Mouse (Mus musculus): ENCODE data around the gene Gipc2. TPM values are rescaled to one million over a fixed set of nuclear protein-coding genes. Genes with fewer than 3 reads are reported as not detected.

Gipc2 gene
- 96.5 and 103 TPM in 2 replicates for polyA plus RNA-seq (2014; fragmentation: Nextera tagmentation; extraction: Ambion mirVana)

GRCm38 (mm10) chr3:152166099-152166423, at the start of gene Gipc2:
Gipc2 (minus strand) TSS chr3:152166230.
- Histone ChIP-seq H3K36me3 (ENCODE audit: control insufficient read depth, insufficient read depth, low read length) (no peaks in the 10 kb centered on the region), H3K4me2 (ENCODE audit: low read length) (peak within 1 kb of the TSS; percentile 73), H3K4me3 (ENCODE audit: low read depth, low read length) (peak within 1 kb of the TSS; percentile 41), H3K27me3 (replicated peaks; ENCODE audit: control insufficient read depth, insufficient read depth, low read length) (peaks cover 10% of the 10 kb centered on the region), H3K9ac (ENCODE audit: low read length) (peak within 1 kb of the TSS; percentile 51), H3K4me1 (replicated peaks; ENCODE audit: control insufficient read depth, insufficient read depth, low read length) (peaks cover 14% of the 10 kb centered on the region), H3K9me3 (ENCODE audit: control insufficient read depth, low read length) (no peaks in the 10 kb centered on the region), H3K27ac (ENCODE audit: low read depth) (peak within 1 kb of the TSS; percentile 57)
- ATAC-seq (replicated peaks; ENCODE audit: low FRiP score, low TSS enrichment, low read depth) (peak; percentile 45; the same call in 1 of the 2 replicates), DNase-seq (ENCODE audit: low spot score) (no peak)
- 18% methylated on average over 10 of the region's 10 CpGs for WGBS

- Histone ChIP-seq H3K36me3 (ENCODE audit: control insufficient read depth, insufficient read depth, low read length) (peaks cover 39% of the 10 kb centered on the region), H3K4me3 (ENCODE audit: low read depth, low read length) (peak overlapping the region; percentile 17), H3K4me1 (replicated peaks; ENCODE audit: control insufficient read depth, insufficient read depth, low read length) (peaks cover 26% of the 10 kb centered on the region), H3K9me3 (ENCODE audit: control insufficient read depth, low read length) (no peaks in the 10 kb centered on the region), H3K27me3 (replicated peaks; ENCODE audit: control insufficient read depth, insufficient read depth, low read length) (no peaks in the 10 kb centered on the region), H3K9ac (ENCODE audit: low read length) (no peak overlapping the region), H3K4me2 (ENCODE audit: low read length) (peak overlapping the region; percentile 91), H3K27ac (ENCODE audit: low read depth) (no peak overlapping the region)
- 53% methylated on average over 3 of the region's 3 CpGs for WGBS
- no peak for DNase-seq (ENCODE audit: low spot score)
- ATAC-seq (replicated peaks; ENCODE audit: low FRiP score, low TSS enrichment, low read depth): no peak
Measured at GRCm38 (mm10) chr3:152213416-152213815, 47.4 kb upstream of the Gipc2 start.

- Histone ChIP-seq H3K9me3 (ENCODE audit: control insufficient read depth, low read length) (no peaks in the 10 kb centered on the region), H3K4me2 (ENCODE audit: low read length) (peak overlapping the region; percentile 91), H3K27me3 (replicated peaks; ENCODE audit: control insufficient read depth, insufficient read depth, low read length) (no peaks in the 10 kb centered on the region), H3K4me1 (replicated peaks; ENCODE audit: control insufficient read depth, insufficient read depth, low read length) (peaks cover 27% of the 10 kb centered on the region), H3K36me3 (ENCODE audit: control insufficient read depth, insufficient read depth, low read length) (peaks cover 30% of the 10 kb centered on the region), H3K9ac (ENCODE audit: low read length) (peak overlapping the region; percentile 100), H3K4me3 (ENCODE audit: low read depth, low read length) (peak overlapping the region; percentile 98), H3K27ac (ENCODE audit: low read depth) (peak overlapping the region; percentile 100; the same call in 1 of the 2 replicates)
- 8% methylated on average over 7 of the region's 7 CpGs for WGBS
- DNase-seq (ENCODE audit: low spot score) (peak; percentile 60), ATAC-seq (replicated peaks; ENCODE audit: low FRiP score, low TSS enrichment, low read depth) (no peak)
Measured at GRCm38 (mm10) chr3:152211731-152212279, 45.8 kb upstream of the Gipc2 start.

GRCm38 (mm10) chr3:152210728-152211391, 44.8 kb upstream of the Gipc2 start:
- Histone ChIP-seq H3K4me1 (replicated peaks; ENCODE audit: control insufficient read depth, insufficient read depth, low read length) (peaks cover 27% of the 10 kb centered on the region), H3K36me3 (ENCODE audit: control insufficient read depth, insufficient read depth, low read length) (peaks cover 21% of the 10 kb centered on the region), H3K4me3 (ENCODE audit: low read depth, low read length) (peak overlapping the region; percentile 98), H3K9ac (ENCODE audit: low read length) (peak overlapping the region; percentile 100), H3K27ac (ENCODE audit: low read depth) (peak overlapping the region; percentile 100), H3K9me3 (ENCODE audit: control insufficient read depth, low read length) (no peaks in the 10 kb centered on the region), H3K4me2 (ENCODE audit: low read length) (peak overlapping the region; percentile 91), H3K27me3 (replicated peaks; ENCODE audit: control insufficient read depth, insufficient read depth, low read length) (no peaks in the 10 kb centered on the region)
- WGBS: under 1% methylated on average over 62 of the region's 68 CpGs
- peak; percentile 70 for ATAC-seq (replicated peaks; ENCODE audit: low FRiP score, low TSS enrichment, low read depth)
- DNase-seq (ENCODE audit: low spot score): peak; percentile 87

GRCm38 (mm10) chr3:152209967-152210634, 44.1 kb upstream of the Gipc2 start, which contains the start of the genes Dnajb4 and Fubp1:
Dnajb4 (minus strand) TSS chr3:152210302.
Fubp1 (plus strand) TSS chr3:152210422.
- peak within 1 kb of the TSS; percentile 100 for H3K9ac ChIP-seq (ENCODE audit: low read length)
- no peaks in the 10 kb centered on the region for H3K27me3 ChIP-seq (replicated peaks; ENCODE audit: control insufficient read depth, insufficient read depth, low read length)
- ATAC-seq (replicated peaks; ENCODE audit: low FRiP score, low TSS enrichment, low read depth): peak; percentile 96
- H3K36me3 ChIP-seq (ENCODE audit: control insufficient read depth, insufficient read depth, low read length): peaks cover 14% of the 10 kb centered on the region
- peak within 1 kb of the TSS; percentile 98 for H3K4me3 ChIP-seq (ENCODE audit: low read depth, low read length)
- H3K4me1 ChIP-seq (replicated peaks; ENCODE audit: control insufficient read depth, insufficient read depth, low read length): peaks cover 27% of the 10 kb centered on the region
- WGBS: under 1% methylated on average over 85 of the region's 85 CpGs
- DNase-seq (ENCODE audit: low spot score): peak; percentile 99
- H3K27ac ChIP-seq (ENCODE audit: low read depth): peak within 1 kb of the TSS; percentile 100
- no peaks in the 10 kb centered on the region for H3K9me3 ChIP-seq (ENCODE audit: control insufficient read depth, low read length)
- H3K4me2 ChIP-seq (ENCODE audit: low read length): peak within 1 kb of the TSS; percentile 95

GRCm38 (mm10) chr3:152209177-152209966, 43.3 kb upstream of the Gipc2 start:
- WGBS: 3% methylated on average over 25 of the region's 25 CpGs

GRCm38 (mm10) chr3:152208096-152208885, 42.3 kb upstream of the Gipc2 start:
- 84% methylated on average over 7 of the region's 7 CpGs for WGBS
- Histone ChIP-seq H3K4me3 (ENCODE audit: low read depth, low read length) (0 out of 2 replicates have a peak overlapping the region, but pooled peaks have one; percentile 98), H3K4me2 (ENCODE audit: low read length) (peak overlapping the region; percentile 95), H3K27ac (ENCODE audit: low read depth) (no peak overlapping the region), H3K36me3 (ENCODE audit: control insufficient read depth, insufficient read depth, low read length) (peaks cover 8% of the 10 kb centered on the region; the same call in 1 of the 2 replicates), H3K9ac (ENCODE audit: low read length) (no peak overlapping the region), H3K4me1 (replicated peaks; ENCODE audit: control insufficient read depth, insufficient read depth, low read length) (peaks cover 25% of the 10 kb centered on the region), H3K27me3 (replicated peaks; ENCODE audit: control insufficient read depth, insufficient read depth, low read length) (no peaks in the 10 kb centered on the region), H3K9me3 (ENCODE audit: control insufficient read depth, low read length) (no peaks in the 10 kb centered on the region)
- no peak for ATAC-seq (replicated peaks; ENCODE audit: low FRiP score, low TSS enrichment, low read depth)
- no peak for DNase-seq (ENCODE audit: low spot score)

More at GRCm38 (mm10) chr3:152209177-152209966, 43.3 kb upstream of the Gipc2 start:
- ATAC-seq (replicated peaks; ENCODE audit: low FRiP score, low TSS enrichment, low read depth) (peak; percentile 12; the same call in 1 of the 2 replicates), DNase-seq (ENCODE audit: low spot score) (peak; percentile 84)
- Histone ChIP-seq H3K4me3 (ENCODE audit: low read depth, low read length) (peak overlapping the region; percentile 98), H3K9ac (ENCODE audit: low read length) (peak overlapping the region; percentile 100), H3K4me2 (ENCODE audit: low read length) (peak overlapping the region; percentile 95), H3K27ac (ENCODE audit: low read depth) (peak overlapping the region; percentile 100), H3K27me3 (replicated peaks; ENCODE audit: control insufficient read depth, insufficient read depth, low read length) (no peaks in the 10 kb centered on the region), H3K9me3 (ENCODE audit: control insufficient read depth, low read length) (no peaks in the 10 kb centered on the region), H3K36me3 (ENCODE audit: control insufficient read depth, insufficient read depth, low read length) (peaks cover 8% of the 10 kb centered on the region; the same call in 1 of the 2 replicates), H3K4me1 (replicated peaks; ENCODE audit: control insufficient read depth, insufficient read depth, low read length) (peaks cover 27% of the 10 kb centered on the region)

Measured in intestine, embryonic 14.5 days (tissue).